Mouse (Mus musculus): ENCODE data around the gene Sh2d5. TPM values are rescaled to one million over a fixed set of nuclear protein-coding genes. Genes with fewer than 3 reads are reported as not detected.

Gene Sh2d5
- total and polyA plus RNA-seq, 2 experiments = under 0.01 to 0.44 TPM

DNA sequence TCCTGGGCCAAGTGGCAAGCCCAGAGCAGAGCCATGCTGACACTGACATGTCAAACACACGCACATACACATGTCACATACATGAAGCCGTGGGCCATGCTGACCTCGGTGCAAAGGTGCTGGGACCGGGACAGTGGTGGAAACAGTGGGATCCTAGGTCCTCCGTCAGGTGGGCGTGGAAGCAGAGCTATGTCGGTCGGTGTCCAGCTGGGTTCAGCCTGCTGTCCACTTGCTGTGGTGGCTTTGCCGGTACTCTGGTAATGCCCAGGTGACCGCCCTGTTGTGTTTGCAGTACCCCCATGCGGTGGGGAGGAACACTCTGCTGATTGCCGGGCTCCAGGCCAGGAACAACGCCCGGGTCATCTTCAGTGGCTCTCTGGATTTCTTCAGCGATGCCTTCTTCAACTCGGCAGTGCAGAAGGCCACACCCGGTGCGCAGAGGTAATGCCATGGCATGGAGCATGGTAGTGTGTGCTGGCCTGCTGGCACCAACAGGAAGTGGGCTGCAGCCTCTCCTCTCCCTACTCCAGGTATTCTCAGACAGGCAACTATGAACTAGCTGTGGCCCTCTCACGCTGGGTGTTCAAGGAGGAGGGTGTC, 60.2 kb downstream of the Sh2d5 start:
- Histone ChIP-seq H3K9ac (ENCODE audit: low read depth, low read length) (no peak overlapping the region), H3K79me2 (ENCODE audit: control insufficient read depth, insufficient read depth, low read length) (peaks cover 3% of the 10 kb centered on the region; the same call in 1 of the 2 replicates), H3K27ac (replicated peaks; ENCODE audit: insufficient read depth, low read depth, low read length) (no peak overlapping the region), H3K4me1 (ENCODE audit: control insufficient read depth, insufficient read depth, low read length) (peaks cover 5% of the 10 kb centered on the region), H3K4me3 (ENCODE audit: insufficient read depth, low read depth, low read length) (no peak overlapping the region), H3K36me3 (ENCODE audit: control insufficient read depth, insufficient read depth, low read length) (peaks cover 7% of the 10 kb centered on the region), H3K27me3 (ENCODE audit: control insufficient read depth, insufficient read depth, low read length) (no peaks in the 10 kb centered on the region)
- no peak for DNase-seq (ENCODE audit: extremely low read depth, low read depth, low spot score)
- whole genome bisulfite sequencing = 86% methylated on average over 19 of the region's 19 CpGs
- TF ChIP-seq POLR2A (IDR thresholded peaks at IDR 0.05; ENCODE audit: extremely low read depth, insufficient read depth, low read length) (no peak), CTCF (IDR thresholded peaks at IDR 0.05; ENCODE audit: low read depth, low read length) (no peak)

Other genes with a start within 250 kb of the Sh2d5 start
- gene Hp1bp3, start 34.1 kb upstream of the Sh2d5 start, total RNA-seq (2014; rRNA removed) = 43.7 and 46.2 TPM in 2 replicates
- 27.5 and 32.6 TPM in 2 replicates for gene Hp1bp3, start 34.1 kb upstream of the Sh2d5 start, polyA plus RNA-seq (2012; rRNA removed)
- gene Kif17, start within 50 bp of the Sh2d5 start, total RNA-seq (2014; rRNA removed) = under 0.01 and 0.13 TPM in 2 replicates
- 0.06 and 0.12 TPM in 2 replicates for gene Kif17, start within 50 bp of the Sh2d5 start, polyA plus RNA-seq (2012; rRNA removed)
- gene Ddost, start 54.3 kb downstream of the Sh2d5 start, total RNA-seq (2014; rRNA removed) = 93.9 and 114 TPM in 2 replicates
- gene Ddost, start 54.3 kb downstream of the Sh2d5 start, polyA plus RNA-seq (2012; rRNA removed) = 141 and 145 TPM in 2 replicates
- 134 and 150 TPM in 2 replicates for gene Pink1, start 75.9 kb downstream of the Sh2d5 start, total RNA-seq (2014; rRNA removed)
- gene Pink1, start 75.9 kb downstream of the Sh2d5 start, polyA plus RNA-seq (2012; rRNA removed) = 192 and 217 TPM in 2 replicates
- gene Cda, start 117.6 kb downstream of the Sh2d5 start, total RNA-seq (2014; rRNA removed) = 4.5 and 4.8 TPM in 2 replicates
- gene Cda, start 117.6 kb downstream of the Sh2d5 start, polyA plus RNA-seq (2012; rRNA removed) = 33.1 and 34.1 TPM in 2 replicates
- not detected in 2 replicates for gene Fam43b, start 146.1 kb downstream of the Sh2d5 start, total RNA-seq (2014; rRNA removed)
- gene Fam43b, start 146.1 kb downstream of the Sh2d5 start, polyA plus RNA-seq (2012; rRNA removed) = not detected in 2 replicates
- 17.4 and 18.6 TPM in 2 replicates for gene Mul1, start 184.3 kb downstream of the Sh2d5 start, total RNA-seq (2014; rRNA removed)
- 25.0 and 28.9 TPM in 2 replicates for gene Mul1, start 184.3 kb downstream of the Sh2d5 start, polyA plus RNA-seq (2012; rRNA removed)
- gene Camk2n1, start 203.9 kb downstream of the Sh2d5 start, total RNA-seq (2014; rRNA removed) = 15.4 and 18.6 TPM in 2 replicates
- gene Camk2n1, start 203.9 kb downstream of the Sh2d5 start, polyA plus RNA-seq (2012; rRNA removed) = 40.4 and 52.5 TPM in 2 replicates